Mouse (Mus musculus): ENCODE measurements at regions not wholly inside any gene's neighbourhood (a gene's known extent, or its start where the extent isn't known, plus 50 kb on each side); places are given as distances from the start of the nearest gene placed in this dataset.

GRCm38 (mm10) chr6:51197000-51197774, 235.3 kb upstream of the Nfe2l3 start:
- in situ Hi-C loops (cut with MboI; ENCODE audit: low pct_ligation_motif_present, low pct_unique_long_range_greater_than_20kb, low sequenced_read_pairs) = no loop called here
- no peak for DNase-seq (ENCODE audit: extremely low read depth)
- no peaks in the 10 kb centered on the region for H3K79me2 ChIP-seq (replicated peaks; ENCODE audit: control insufficient read depth, extremely low read depth, insufficient read depth, poor library complexity, severe bottlenecking)

GRCm38 (mm10) chr6:51200207-51200606, 232.3 kb upstream of the Nfe2l3 start:
- TF ChIP-seq EP300 (IDR thresholded peaks at IDR 0.05; ENCODE audit: low read length) (peak; percentile 25; the same call in 1 of the 2 replicates), POLR2A (IDR thresholded peaks at IDR 0.05; ENCODE audit: low read depth, low read length) (no peak)
- peaks cover 0 to 9% of the 10 kb centered on the region in 2 experiments; a peak in 2 of 4 replicates for H3K4me1 ChIP-seq (ENCODE audit: control insufficient read depth in 1 of 2, insufficient read depth in 2 of 2)
- no peaks in the 10 kb centered on the region for H3K27me3 ChIP-seq (replicated peaks)
- no peaks in the 10 kb centered on the region for H3K9me3 ChIP-seq (replicated peaks; ENCODE audit: low read length)
- H3K4me3 ChIP-seq (replicated peaks in 1 of 3; ENCODE audit: low read depth in 2 of 3, low read length in 2 of 3, poor library complexity in 1 of 3) = no peak overlapping the region
- in situ Hi-C loops (cut with MboI; ENCODE audit: low pct_ligation_motif_present, low pct_unique_long_range_greater_than_20kb, low sequenced_read_pairs) = loop anchor here (10.0 kb wide), 2 partner anchors 375 to 655 kb away; no protein-coding TSS in a partner anchor
- DNase-seq (ENCODE audit: extremely low read depth) = peak; percentile 47
- dilution Hi-C loops (cut with MboI; ENCODE audit: extremely low pct_ligation_motif_present, extremely low pct_unique_long_range_greater_than_20kb, low sequenced_read_pairs) = no loop called here
- H3K27ac ChIP-seq (ENCODE audit: insufficient read depth, low read depth) = no peak overlapping the region
- no peaks in the 10 kb centered on the region for H3K36me3 ChIP-seq (replicated peaks in 1 of 2; ENCODE audit: control insufficient read depth in 1 of 2, insufficient read depth in 1 of 2, low read length in 1 of 2)
- no peaks in the 10 kb centered on the region for H3K79me2 ChIP-seq (replicated peaks; ENCODE audit: control insufficient read depth, extremely low read depth, insufficient read depth, poor library complexity, severe bottlenecking)
- H3K4me2 ChIP-seq (ENCODE audit: insufficient read depth, low read depth, poor library complexity, severe bottlenecking) = no peak overlapping the region
- no peak overlapping the region for H3K9ac ChIP-seq (ENCODE audit: insufficient read depth, low read depth)

More at GRCm38 (mm10) chr6:51197000-51197774, 235.3 kb upstream of the Nfe2l3 start:
- peaks cover 0 to 9% of the 10 kb centered on the region in 2 experiments; a peak in 2 of 4 replicates for H3K4me1 ChIP-seq (ENCODE audit: control insufficient read depth in 1 of 2, insufficient read depth in 2 of 2)
- no peak overlapping the region for H3K4me2 ChIP-seq (ENCODE audit: insufficient read depth, low read depth, poor library complexity, severe bottlenecking)
- no peaks in the 10 kb centered on the region for H3K9me3 ChIP-seq (replicated peaks; ENCODE audit: low read length)
- H3K27me3 ChIP-seq (replicated peaks) = no peaks in the 10 kb centered on the region
- no peak overlapping the region for H3K9ac ChIP-seq (ENCODE audit: insufficient read depth, low read depth)
- dilution Hi-C loops (cut with MboI; ENCODE audit: extremely low pct_ligation_motif_present, extremely low pct_unique_long_range_greater_than_20kb, low sequenced_read_pairs) = no loop called here
- no peak overlapping the region for H3K27ac ChIP-seq (ENCODE audit: insufficient read depth, low read depth)
- no peak overlapping the region for H3K4me3 ChIP-seq (replicated peaks in 1 of 3; ENCODE audit: low read depth in 2 of 3, low read length in 2 of 3, poor library complexity in 1 of 3)
- TF ChIP-seq TCF12 (IDR thresholded peaks at IDR 0.05; ENCODE audit: low read depth, low read length) (no peak), ETS1 (conservative IDR thresholded peaks at IDR 0.05; ENCODE audit: low read depth, low read length) (no peak), JUND (conservative IDR thresholded peaks at IDR 0.05; ENCODE audit: low read depth, low read length) (no peak), SIN3A (IDR thresholded peaks at IDR 0.05; ENCODE audit: low read length) (no peak), ZKSCAN1 (IDR thresholded peaks at IDR 0.05; ENCODE audit: borderline replicate concordance, low read depth, low read length) (no peak), CHD1 (IDR thresholded peaks at IDR 0.05; ENCODE audit: low read depth, low read length) (no peak), MXI1 (IDR thresholded peaks at IDR 0.05; ENCODE audit: low read depth, low read length) (no peak)
- no peaks in the 10 kb centered on the region for H3K36me3 ChIP-seq (replicated peaks in 1 of 2; ENCODE audit: control insufficient read depth in 1 of 2, insufficient read depth in 1 of 2, low read length in 1 of 2)

GRCm38 (mm10) chr6:51200837-51201236, 231.6 kb upstream of the Nfe2l3 start:
- TF ChIP-seq ETS1 (conservative IDR thresholded peaks at IDR 0.05; ENCODE audit: low read depth, low read length) (no peak), SMC3 (IDR thresholded peaks at IDR 0.05; ENCODE audit: low read depth, low read length) (no peak)
- H3K79me2 ChIP-seq (replicated peaks; ENCODE audit: control insufficient read depth, extremely low read depth, insufficient read depth, poor library complexity, severe bottlenecking) = no peaks in the 10 kb centered on the region
- H3K4me1 ChIP-seq (ENCODE audit: control insufficient read depth in 1 of 2, insufficient read depth in 2 of 2) = peaks cover 0 to 9% of the 10 kb centered on the region in 2 experiments; a peak in 2 of 4 replicates

More at GRCm38 (mm10) chr6:51200837-51201236, 231.6 kb upstream of the Nfe2l3 start:
- no peaks in the 10 kb centered on the region for H3K36me3 ChIP-seq (replicated peaks in 1 of 2; ENCODE audit: control insufficient read depth in 1 of 2, insufficient read depth in 1 of 2, low read length in 1 of 2)
- dilution Hi-C loops (cut with MboI; ENCODE audit: extremely low pct_ligation_motif_present, extremely low pct_unique_long_range_greater_than_20kb, low sequenced_read_pairs) = no loop called here
- H3K4me3 ChIP-seq (replicated peaks in 1 of 3; ENCODE audit: low read depth in 2 of 3, low read length in 2 of 3, poor library complexity in 1 of 3) = no peak overlapping the region
- no peak overlapping the region for H3K4me2 ChIP-seq (ENCODE audit: insufficient read depth, low read depth, poor library complexity, severe bottlenecking)
- no peaks in the 10 kb centered on the region for H3K9me3 ChIP-seq (replicated peaks; ENCODE audit: low read length)
- H3K27me3 ChIP-seq (replicated peaks) = no peaks in the 10 kb centered on the region
- H3K9ac ChIP-seq (ENCODE audit: insufficient read depth, low read depth) = no peak overlapping the region
- in situ Hi-C loops (cut with MboI; ENCODE audit: low pct_ligation_motif_present, low pct_unique_long_range_greater_than_20kb, low sequenced_read_pairs) = loop anchor here (10.0 kb wide), 2 partner anchors 374 to 654 kb away; no protein-coding TSS in a partner anchor
- H3K27ac ChIP-seq (ENCODE audit: insufficient read depth, low read depth) = no peak overlapping the region
- no peak for DNase-seq (ENCODE audit: extremely low read depth)
